In the genomic region with DNA sequence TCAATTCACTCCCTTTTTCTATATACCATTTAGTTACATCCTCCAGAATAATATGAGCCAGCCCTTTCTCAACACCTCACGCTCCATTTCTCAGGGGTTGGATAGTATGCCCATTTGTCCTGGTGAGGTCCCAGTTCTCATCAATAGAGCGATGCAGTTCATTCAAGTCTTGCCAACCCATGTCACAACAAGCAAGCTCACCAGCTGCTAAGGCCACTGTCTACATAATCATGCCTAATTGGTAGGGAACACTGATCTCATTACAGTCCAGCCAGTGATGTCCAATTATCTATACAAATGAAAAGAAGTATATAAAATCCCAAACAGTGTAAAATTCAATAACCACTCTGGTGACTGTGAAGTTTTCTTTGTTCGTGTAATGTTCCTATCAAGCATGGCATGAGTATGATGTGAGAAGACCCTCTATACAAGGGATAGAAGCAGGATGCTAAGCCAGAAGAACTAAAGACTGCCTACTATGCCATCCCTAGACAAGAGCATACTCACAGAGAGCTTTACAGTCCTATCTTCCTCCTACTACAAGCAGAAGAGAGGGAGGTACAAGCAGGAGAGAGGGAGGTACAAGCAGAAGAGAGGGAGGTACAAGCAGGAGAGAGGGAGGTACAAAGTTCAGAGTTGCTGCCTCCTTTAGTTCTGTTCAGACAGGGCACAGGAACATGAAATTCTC, we compare ENCODE assay signal across 15 mouse cellular contexts.
"Had no signal": no experiment of that assay in that cellular context is flagged by ENCODE, and none has a peak within 500 bp of the region (broad histone marks: within the 10 kb centered on the region; RNA-seq: fewer than 3 reads in every experiment).

No protein-coding gene starts in this region.

- H3K27ac ChIP-seq: left cerebral cortex, adult 2 months; limb, embryonic 12.5 days; liver, embryonic 13.5 days; lung, embryonic 15.5 days had no signal

- H3K27me3 ChIP-seq: limb, embryonic 12.5 days; liver, embryonic 13.5 days; lung, embryonic 15.5 days had no signal

- H3K4me1 ChIP-seq: limb, embryonic 12.5 days; liver, embryonic 13.5 days; lung, embryonic 15.5 days had no signal

- H3K4me2 ChIP-seq: limb, embryonic 12.5 days; liver, embryonic 13.5 days; lung, embryonic 15.5 days had no signal

- H3K36me3 ChIP-seq: limb, embryonic 12.5 days; liver, embryonic 13.5 days; lung, embryonic 15.5 days had no signal

- DNase-seq: kidney, adult 11 months; kidney, postnatal 10 days; kidney, postnatal 4 days; liver; liver, embryonic 13.5 days; liver, postnatal 0 days; lung, postnatal 14 days; right cerebral cortex, postnatal 4 days; spleen, adult 18-20 months; thymus, adult 18-20 months; thymus, postnatal 14 days had no signal

- H3K4me3 ChIP-seq: left cerebral cortex, adult 2 months; limb, embryonic 12.5 days; liver, embryonic 13.5 days; lung, embryonic 15.5 days had no signal

- H3K9me3 ChIP-seq: limb, embryonic 12.5 days; lung, embryonic 15.5 days had no signal

- H3K9ac ChIP-seq: limb, embryonic 12.5 days; liver, embryonic 13.5 days; liver, postnatal 0 days; lung, embryonic 15.5 days had no signal

- ATAC-seq: liver, postnatal 0 days; midbrain, embryonic 16.5 days had no signal
